Mouse (Mus musculus) bone marrow, adult 2 months (tissue): ENCODE data around the gene Itpr1.

Source experiments
- CTCF ChIP-seq: fragments of 200-500 bp; IDR thresholded peaks from 2 replicates; pipeline ENCODE4 v1.5.1; 2011; ENCODE audit warnings: low read length, control low read depth; ENCODE audit not compliant: control insufficient read depth, insufficient read depth
- POLR2A ChIP-seq: fragments of 200-500 bp; IDR thresholded peaks from 2 replicates; pipeline ENCODE4 v1.6.1; 2011; ENCODE audit warnings: low read depth, mild to moderate bottlenecking, control low read depth, low read length, borderline replicate concordance; ENCODE audit not compliant: control insufficient read depth

- TF ChIP-seq CTCF (no peak), POLR2A (no peak)
These were observed 350.1 kb downstream of the Itpr1 start for GRCm38 (mm10) chr6:108562971-108563370.
